Mouse (Mus musculus): ENCODE measurements around the gene Fdxr.

- TF ChIP-seq POLR2A (IDR thresholded peaks at IDR 0.05; ENCODE audit: extremely low read depth, insufficient read depth, low read length) (no peak), CTCF (IDR thresholded peaks at IDR 0.05; ENCODE audit: extremely low read depth, insufficient read depth, low read length) (no peak)
These were observed 47.6 kb downstream of the Fdxr start for GRCm38 (mm10) chr11:115229021-115229930.
